Mouse (Mus musculus) neural tube, embryonic 14.5 days (tissue): ENCODE measurements around the gene Gstt3. TPM values are rescaled to one million over a fixed set of nuclear protein-coding genes. Genes with fewer than 3 reads are reported as not detected.

ENCODE experiments used
- ATAC-seq: fragments of 200-750 bp; cut with Nextera tagmentation; 2 replicates; pipeline ENCODE4 v1.8.0; 2017; ENCODE audit warnings: low read depth, mild to moderate bottlenecking, moderate TSS enrichment, moderate library complexity
- H3K27ac ChIP-seq: fragments of 300-500 bp; sonication (generic); 2 replicates; pipeline ENCODE4 v1.5.1; 2014; ENCODE audit warnings: low read depth, mild to moderate bottlenecking, control low read depth, low read length, moderate library complexity, mixed read lengths
- H3K27me3 ChIP-seq: fragments of 300-500 bp; sonication (generic); 2 replicates; pipeline ENCODE4 v1.6.1; 2014; ENCODE audit warnings: low read length; ENCODE audit not compliant: control insufficient read depth, insufficient read depth
- H3K36me3 ChIP-seq: fragments of 300-500 bp; sonication (generic); 2 replicates; pipeline ENCODE4 v1.6.1; 2014; ENCODE audit warnings: low read length, mixed read lengths; ENCODE audit not compliant: control insufficient read depth, insufficient read depth
- H3K4me1 ChIP-seq: fragments of 300-500 bp; sonication (generic); 2 replicates; pipeline ENCODE4 v1.6.1; 2014; ENCODE audit warnings: low read length; ENCODE audit not compliant: control insufficient read depth, insufficient read depth
- H3K4me2 ChIP-seq: fragments of 300-500 bp; sonication (generic); 2 replicates; pipeline ENCODE4 v1.6.1; 2014; ENCODE audit warnings: mild to moderate bottlenecking, low read depth, low read length, control low read depth
- H3K4me3 ChIP-seq: fragments of 300-500 bp; sonication (generic); 2 replicates; pipeline ENCODE4 v1.5.1; 2014; ENCODE audit warnings: low read depth, low read length, control low read depth, mixed read lengths
- H3K9ac ChIP-seq: fragments of 300-500 bp; sonication (generic); replicated peaks from 2 replicates; pipeline ENCODE4 v1.6.1; 2014; ENCODE audit warnings: low read depth, mild to moderate bottlenecking, control low read depth, low read length, mixed read lengths
- H3K9me3 ChIP-seq: fragments of 300-500 bp; sonication (generic); 2 replicates; pipeline ENCODE4 v1.6.1; 2016; ENCODE audit warnings: low read length; ENCODE audit not compliant: control insufficient read depth
- WGBS: fragments of 180-500 bp; shearing (Covaris S2); extraction: QIAGEN DNeasy Blood & Tissue Kit; methylation state at CpG from one replicate; pipeline ENCODE4 v1.1.7; 2014; 5-methylcytosine and 5-hydroxymethylcytosine counted together
- polyA plus RNA-seq: library from polyadenylated mRNA; unstranded; fragments of >200 nt; fragmentation: Nextera tagmentation; extraction: Ambion mirVana; gene quantifications from 2 replicates; pipeline ENCODE4 v1.2.1, GENCODE M21; 2014

The Gstt3 gene
- polyA plus RNA-seq, 1 experiment from 2014 or later: not detected

GRCm38 (mm10) chr10:75744017-75744416 lies 37.2 kb downstream of the Gstt3 start:
- Histone ChIP-seq H3K4me3 (no peak overlapping the region), H3K4me1 (no peaks in the 10 kb centered on the region), H3K9ac (peak overlapping the region; percentile 1; the same call in 1 of the 2 replicates), H3K9me3 (no peaks in the 10 kb centered on the region), H3K27me3 (no peaks in the 10 kb centered on the region), H3K36me3 (peaks cover 64% of the 10 kb centered on the region), H3K27ac (peak overlapping the region; percentile 52), H3K4me2 (no peak overlapping the region)
- peak; percentile 97 for ATAC-seq
- WGBS: 50% methylated on average over 3 of the region's 3 CpGs

GRCm38 (mm10) chr10:75743369-75743768 lies 37.8 kb downstream of the Gstt3 start:
- Histone ChIP-seq H3K4me1 (no peaks in the 10 kb centered on the region), H3K36me3 (peaks cover 68% of the 10 kb centered on the region), H3K27me3 (no peaks in the 10 kb centered on the region), H3K4me3 (no peak overlapping the region), H3K4me2 (no peak overlapping the region), H3K9ac (no peak overlapping the region), H3K9me3 (no peaks in the 10 kb centered on the region), H3K27ac (no peak overlapping the region)
- WGBS: 86% methylated on average over 12 of the region's 12 CpGs
- no peak for ATAC-seq

- Histone ChIP-seq H3K27me3 (no peaks in the 10 kb centered on the region), H3K4me2 (no peak overlapping the region), H3K4me1 (no peaks in the 10 kb centered on the region), H3K36me3 (peaks cover 64% of the 10 kb centered on the region), H3K9ac (no peak overlapping the region), H3K9me3 (no peaks in the 10 kb centered on the region), H3K4me3 (no peak overlapping the region), H3K27ac (no peak overlapping the region)
- ATAC-seq: no peak
- 94% methylated on average over 3 of the region's 3 CpGs for WGBS
Measured at GRCm38 (mm10) chr10:75740866-75741265, 40.3 kb downstream of the Gstt3 start.

- Histone ChIP-seq H3K4me2 (no peak overlapping the region), H3K27ac (no peak overlapping the region), H3K27me3 (no peaks in the 10 kb centered on the region), H3K4me1 (no peaks in the 10 kb centered on the region), H3K9me3 (no peaks in the 10 kb centered on the region), H3K4me3 (no peak overlapping the region), H3K9ac (no peak overlapping the region), H3K36me3 (peaks cover 48% of the 10 kb centered on the region)
- no peak for ATAC-seq
- 93% methylated on average over 7 of the region's 7 CpGs for WGBS
Measured at GRCm38 (mm10) chr10:75725449-75725848, 55.8 kb downstream of the Gstt3 start.

Other genes with a start within 250 kb of the Gstt3 start
- gene Lrrc75b, start 221.1 kb downstream of the Gstt3 start, polyA plus RNA-seq: 32.6 and 36.6 TPM in 2 replicates
- gene Ggt1, start 219.8 kb downstream of the Gstt3 start, polyA plus RNA-seq: 0.85 and 1.5 TPM in 2 replicates
- gene Ggt5, start 192.1 kb downstream of the Gstt3 start, polyA plus RNA-seq: 0.43 and 1.5 TPM in 2 replicates
- gene Susd2, start 137.4 kb downstream of the Gstt3 start, polyA plus RNA-seq: 9.8 and 12.3 TPM in 2 replicates
- gene Cabin1, start 17.1 kb downstream of the Gstt3 start, polyA plus RNA-seq: 34.2 and 39.9 TPM in 2 replicates
- 102 and 104 TPM in 2 replicates for gene Ddt, start 8.0 kb downstream of the Gstt3 start, polyA plus RNA-seq
- not detected in 2 replicates for gene Gm20441, start 460 bp downstream of the Gstt3 start, polyA plus RNA-seq
- gene Gstt1, start 17.2 kb upstream of the Gstt3 start, polyA plus RNA-seq: 8.8 and 11.2 TPM in 2 replicates
- gene Gstt4, start 41.1 kb upstream of the Gstt3 start, polyA plus RNA-seq: not detected in 2 replicates
- 4.3 and 7.5 TPM in 2 replicates for gene Gstt2, start 56.0 kb upstream of the Gstt3 start, polyA plus RNA-seq
- gene Mif, start 78.8 kb upstream of the Gstt3 start, polyA plus RNA-seq: 1,682 and 1,948 TPM in 2 replicates
- gene Derl3, start 112.0 kb upstream of the Gstt3 start, polyA plus RNA-seq: 1.9 and 2.0 TPM in 2 replicates
- gene Smarcb1, start 140.2 kb upstream of the Gstt3 start, polyA plus RNA-seq: 245 and 254 TPM in 2 replicates
- 108 and 158 TPM in 2 replicates for gene Chchd10, start 151.7 kb upstream of the Gstt3 start, polyA plus RNA-seq
- 15.3 and 31.0 TPM in 2 replicates for gene Mmp11, start 155.1 kb upstream of the Gstt3 start, polyA plus RNA-seq
- gene Gm867, start 159.3 kb upstream of the Gstt3 start, polyA plus RNA-seq: 2.4 and 3.0 TPM in 2 replicates
- 1.2 and 1.3 TPM in 2 replicates for gene Vpreb3, start 161.6 kb upstream of the Gstt3 start, polyA plus RNA-seq
- 0.17 TPM in 1 of 2 replicates, not detected in the other for gene Gm5134, start 173.1 kb upstream of the Gstt3 start, polyA plus RNA-seq